Mouse (Mus musculus) left cerebral cortex, adult 11 months (tissue): ENCODE measurements around the gene Cyp8b1.
A peak's percentile ranks its signal among the peaks of the same experiment; 100 is the strongest.

ENCODE experiments used
- DNase-seq: peaks from one replicate; pipeline ENCODE4 v3.0.0; 2022; ENCODE audit warnings: low spot score

Gene Cyp8b1

GRCm38 (mm10) chr9:121916102-121916501 is at the start of gene Cyp8b1:
Cyp8b1 (minus strand) TSS chr9:121916305.
- no peak for DNase-seq

GRCm38 (mm10) chr9:121964941-121965340 is 48.8 kb upstream of the Cyp8b1 start:
- no peak for DNase-seq

GRCm38 (mm10) chr9:121959966-121960635 is 44.0 kb upstream of the Cyp8b1 start:
- no peak for DNase-seq

- no peak for DNase-seq
Observed at GRCm38 (mm10) chr9:121952596-121952995, 36.5 kb upstream of the Cyp8b1 start.

- no peak for DNase-seq
Observed at GRCm38 (mm10) chr9:121951114-121951423, 35.0 kb upstream of the Cyp8b1 start.

- DNase-seq = no peak
Observed at GRCm38 (mm10) chr9:121950418-121951113, 34.5 kb upstream of the Cyp8b1 start, which contains the start of gene Fam198a. Fam198a (plus strand) TSS chr9:121950988.

GRCm38 (mm10) chr9:121948431-121948830 is 32.3 kb upstream of the Cyp8b1 start:
- DNase-seq = no peak

- DNase-seq = no peak
Observed at GRCm38 (mm10) chr9:121947784-121948183, 31.7 kb upstream of the Cyp8b1 start.

- no peak for DNase-seq
Observed at GRCm38 (mm10) chr9:121943628-121944027, 27.5 kb upstream of the Cyp8b1 start.

GRCm38 (mm10) chr9:121943005-121943404 is 26.9 kb upstream of the Cyp8b1 start:
- DNase-seq = no peak

- DNase-seq = no peak
Observed at GRCm38 (mm10) chr9:121937944-121938355, 21.8 kb upstream of the Cyp8b1 start.

GRCm38 (mm10) chr9:121937451-121937864 is 21.4 kb upstream of the Cyp8b1 start:
- no peak for DNase-seq

GRCm38 (mm10) chr9:121936952-121937351 is 20.8 kb upstream of the Cyp8b1 start:
- no peak for DNase-seq

- no peak for DNase-seq
Observed at GRCm38 (mm10) chr9:121934856-121935255, 18.8 kb upstream of the Cyp8b1 start.

GRCm38 (mm10) chr9:121928498-121928897 is 12.4 kb upstream of the Cyp8b1 start:
- peak; percentile 41 for DNase-seq

- DNase-seq = no peak
Observed at GRCm38 (mm10) chr9:121927721-121928120, 11.6 kb upstream of the Cyp8b1 start.

- no peak for DNase-seq
Observed at GRCm38 (mm10) chr9:121926634-121927405, 10.7 kb upstream of the Cyp8b1 start.

GRCm38 (mm10) chr9:121925959-121926358 is 9.9 kb upstream of the Cyp8b1 start:
- DNase-seq = no peak

GRCm38 (mm10) chr9:121924901-121925560 is 8.9 kb upstream of the Cyp8b1 start:
- DNase-seq = no peak

- DNase-seq = no peak
Observed at GRCm38 (mm10) chr9:121923906-121924305, 7.8 kb upstream of the Cyp8b1 start.

- DNase-seq = no peak
Observed at GRCm38 (mm10) chr9:121923443-121923842, 7.3 kb upstream of the Cyp8b1 start.

- no peak for DNase-seq
Observed at GRCm38 (mm10) chr9:121919027-121919501, 3.0 kb upstream of the Cyp8b1 start.
